Mouse (Mus musculus): ENCODE measurements around the gene Phka1.
"Not testable (repeated sequence)": the region's sequence is repeated elsewhere in the genome, so short reads cannot be mapped to it uniquely, and the experiment has no call there.

The Phka1 gene

DNA sequence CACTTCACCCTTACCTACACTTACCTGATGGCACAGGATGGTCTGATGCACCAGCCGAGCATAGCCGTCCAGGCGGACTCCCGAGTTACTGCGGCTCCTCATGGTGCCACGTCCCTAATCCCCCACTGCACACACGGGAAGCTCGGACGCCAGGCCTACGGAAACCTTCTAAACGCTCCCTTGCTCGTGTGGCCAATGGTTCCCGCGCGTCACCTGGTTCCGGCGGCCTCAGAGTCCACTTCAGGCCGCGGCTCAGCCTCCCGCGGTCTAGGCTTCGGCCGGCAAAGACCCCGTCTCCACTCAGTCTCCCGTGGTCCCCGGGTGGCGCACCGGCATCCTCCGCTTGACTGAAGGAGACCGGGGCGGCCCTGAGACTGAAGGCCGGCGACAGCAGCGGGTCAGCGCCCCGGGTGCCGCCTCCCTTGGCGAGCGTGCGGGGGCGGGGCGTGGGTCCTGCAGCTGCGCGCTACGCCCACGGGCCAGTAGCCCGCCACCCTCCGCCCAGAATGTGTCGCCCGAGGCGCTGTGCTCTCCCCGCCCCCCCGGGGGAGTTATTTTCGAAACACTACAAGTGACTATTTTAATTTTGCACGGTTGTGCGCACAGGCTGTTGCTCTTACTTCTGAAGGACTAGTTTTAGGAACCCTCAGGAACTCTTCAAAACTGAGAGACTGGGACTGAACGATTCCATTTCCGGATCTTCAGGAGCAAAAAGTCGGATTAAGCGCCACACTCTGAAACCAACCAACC is at the start of gene Phka1:
Gene Phka1, minus strand, starts transcription at position 424 of the 750 bp plus-strand sequence.
- DNase-seq (ENCODE audit: low spot score) = peak; percentile 77

DNA sequence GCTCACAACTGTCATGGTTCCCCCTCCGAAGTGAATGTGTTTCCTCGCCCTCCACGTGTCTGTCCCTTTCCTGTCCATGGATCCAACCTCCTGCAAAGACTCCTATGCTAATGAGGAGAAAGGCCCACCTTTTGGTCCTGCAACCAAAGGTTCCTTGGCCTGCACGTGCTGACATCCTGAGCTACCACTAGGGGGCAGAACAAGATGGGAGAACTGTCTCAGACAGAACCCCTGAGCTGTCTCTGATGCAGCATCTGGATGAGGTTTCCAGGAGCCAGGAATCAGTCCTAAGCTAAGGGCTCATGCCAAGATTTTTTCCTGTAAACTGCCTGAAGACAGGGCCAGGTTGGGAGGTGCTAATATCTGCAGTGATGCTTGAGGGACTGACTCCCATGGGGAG is 45.2 kb upstream of the Phka1 start:
- DNase-seq (ENCODE audit: low spot score) = not testable (repeated sequence)

GRCm38 (mm10) chrX:102686872-102687271 is 42.8 kb upstream of the Phka1 start, which contains the start of gene Gm3880:
Gene Gm3880 (minus strand): TSS chrX:102686972.
- not testable (repeated sequence) for DNase-seq (ENCODE audit: low spot score)

DNA sequence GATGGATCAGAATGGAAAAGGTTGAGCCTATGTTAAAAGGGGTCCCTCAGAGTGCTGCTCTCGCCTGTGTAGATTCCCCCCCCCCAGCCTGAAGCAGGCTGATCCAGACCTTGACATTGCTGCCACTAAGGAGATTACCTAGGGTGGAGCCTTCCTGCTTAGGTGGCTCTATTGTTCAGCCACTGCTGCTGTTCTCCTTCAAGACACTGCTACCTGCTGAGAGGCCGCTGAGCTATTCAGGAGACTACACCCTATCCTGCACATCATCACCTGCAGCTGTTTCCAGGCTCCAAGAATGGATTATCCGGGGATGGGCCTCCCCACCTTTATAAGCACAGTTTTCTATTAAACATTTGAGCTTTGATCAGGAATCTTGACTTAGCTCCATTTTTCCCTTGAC is 40.7 kb upstream of the Phka1 start:
- DNase-seq (ENCODE audit: low spot score) = not testable (repeated sequence)

- no peak for DNase-seq (ENCODE audit: low spot score)
Measured at GRCm38 (mm10) chrX:102666641-102667040, 22.6 kb upstream of the Phka1 start.

- no peak for DNase-seq (ENCODE audit: low spot score)
Measured at GRCm38 (mm10) chrX:102660712-102661111, 16.7 kb upstream of the Phka1 start.

- no peak for DNase-seq (ENCODE audit: low spot score)
Measured at GRCm38 (mm10) chrX:102645691-102646090, 1.6 kb upstream of the Phka1 start.

DNA sequence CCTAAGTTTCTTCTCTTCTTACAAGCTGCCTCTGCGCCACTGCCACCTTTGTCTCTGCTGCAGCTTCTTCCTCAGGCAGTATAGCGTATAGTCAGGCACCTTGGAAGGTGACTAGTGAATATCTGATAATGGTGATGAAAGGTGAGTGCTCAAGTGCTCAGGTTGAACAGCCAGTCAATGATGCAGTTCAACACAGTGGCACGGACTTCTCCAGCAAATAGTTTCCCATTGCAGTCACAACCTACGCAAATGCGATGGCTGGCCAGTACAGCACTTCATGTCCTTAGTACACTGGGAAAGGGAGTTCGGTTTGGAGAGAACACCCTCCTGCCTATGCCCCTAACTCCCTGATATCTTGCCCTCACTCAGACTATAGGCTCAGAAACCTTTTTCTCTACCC is 1.1 kb upstream of the Phka1 start:
- DNase-seq (ENCODE audit: low spot score) = no peak

- DNase-seq (ENCODE audit: low spot score) = no peak
Measured at GRCm38 (mm10) chrX:102644573-102644951, 516 bp upstream of the Phka1 start.

DNA sequence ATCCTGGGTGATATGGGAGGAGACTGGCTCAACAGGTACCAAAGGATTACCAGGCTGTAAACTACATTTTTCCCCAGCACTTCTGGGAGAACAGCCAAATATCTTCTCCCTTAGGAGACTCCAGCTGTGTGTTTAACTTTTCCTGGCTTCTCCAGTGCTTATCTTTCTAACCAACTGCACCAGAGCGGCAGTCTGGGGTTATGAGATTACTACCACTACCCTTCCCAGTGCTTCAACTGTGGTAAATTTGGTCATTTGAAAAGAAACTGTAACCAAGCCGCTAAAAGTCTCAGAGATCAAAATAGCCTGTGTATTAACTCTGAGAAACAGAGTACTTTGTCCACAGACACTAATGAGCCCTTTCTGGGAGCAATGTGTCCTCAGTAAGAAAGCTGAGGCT is 42.8 kb downstream of the Phka1 start:
- no peak for DNase-seq (ENCODE audit: low spot score)

DNA sequence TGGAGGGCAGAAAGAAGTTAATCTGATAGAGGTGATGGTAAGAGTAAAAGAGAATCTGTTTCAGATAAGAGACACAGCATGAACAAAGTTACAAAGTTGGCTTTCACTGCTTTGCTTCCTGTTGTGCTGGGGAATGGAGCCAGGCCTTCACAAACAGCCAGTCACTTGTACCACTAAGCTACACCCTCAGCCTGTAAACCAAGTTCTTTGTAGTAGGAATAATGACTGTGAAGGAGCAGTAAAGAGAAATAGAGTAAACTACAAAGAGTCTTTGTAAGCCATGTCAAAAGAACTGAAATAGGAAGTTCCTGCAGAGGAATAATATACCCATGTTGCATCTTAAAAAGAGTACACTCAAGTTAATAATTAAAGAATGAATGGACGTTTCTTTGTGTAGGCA is 55.5 kb downstream of the Phka1 start:
- no peak for DNase-seq (ENCODE audit: low spot score)

DNA sequence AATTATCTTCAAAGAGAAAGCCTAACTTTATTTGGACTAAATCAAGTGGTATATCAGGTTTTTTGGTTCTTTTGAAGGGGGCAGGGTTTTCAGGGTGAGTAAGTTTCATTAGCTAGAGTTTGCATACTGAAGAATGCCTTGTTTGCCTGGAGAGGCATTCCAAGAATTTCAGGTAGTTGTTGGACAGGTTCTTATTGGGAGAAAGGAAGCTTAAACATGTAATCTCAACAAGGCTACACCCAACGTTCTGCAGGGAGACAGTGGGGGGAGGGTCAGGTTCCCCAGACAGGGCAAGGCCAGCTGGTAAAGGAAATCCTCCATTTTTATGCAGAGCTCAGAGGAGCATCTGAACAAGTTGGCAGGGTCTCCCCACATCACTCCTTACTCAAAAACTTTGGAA is 72.9 kb downstream of the Phka1 start:
- no peak for DNase-seq (ENCODE audit: low spot score)

GRCm38 (mm10) chrX:102556906-102557305 is 87.1 kb downstream of the Phka1 start:
- DNase-seq (ENCODE audit: low spot score) = peak; percentile 40

GRCm38 (mm10) chrX:102509205-102509604 is 134.8 kb downstream of the Phka1 start:
- DNase-seq (ENCODE audit: low spot score) = no peak

GRCm38 (mm10) chrX:102504644-102505481 is 139.2 kb downstream of the Phka1 start, which contains the start of gene Hdac8:
Gene Hdac8 (minus strand): TSS chrX:102505359.
- peak; percentile 4 for DNase-seq (ENCODE audit: low spot score)

DNA sequence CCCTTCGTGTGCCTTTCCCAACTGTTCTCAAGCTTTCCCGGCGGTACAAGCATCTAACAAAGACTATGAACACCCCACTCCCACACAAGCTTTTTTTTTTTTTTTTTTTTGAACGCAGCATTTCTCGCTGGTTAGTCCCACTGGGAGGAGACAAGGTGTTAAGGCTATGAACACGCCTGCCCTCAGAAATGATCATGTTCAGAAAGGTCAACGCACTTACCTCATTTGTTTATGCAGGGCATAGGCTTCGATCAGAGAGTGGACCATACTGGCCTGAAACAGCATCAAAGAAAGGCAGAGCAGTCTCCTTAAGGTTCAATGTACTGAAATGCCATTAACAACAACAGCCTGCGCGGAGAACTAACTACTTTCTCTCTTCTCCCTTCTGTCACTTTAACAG is 139.9 kb downstream of the Phka1 start:
- no peak for DNase-seq (ENCODE audit: low spot score)

DNA sequence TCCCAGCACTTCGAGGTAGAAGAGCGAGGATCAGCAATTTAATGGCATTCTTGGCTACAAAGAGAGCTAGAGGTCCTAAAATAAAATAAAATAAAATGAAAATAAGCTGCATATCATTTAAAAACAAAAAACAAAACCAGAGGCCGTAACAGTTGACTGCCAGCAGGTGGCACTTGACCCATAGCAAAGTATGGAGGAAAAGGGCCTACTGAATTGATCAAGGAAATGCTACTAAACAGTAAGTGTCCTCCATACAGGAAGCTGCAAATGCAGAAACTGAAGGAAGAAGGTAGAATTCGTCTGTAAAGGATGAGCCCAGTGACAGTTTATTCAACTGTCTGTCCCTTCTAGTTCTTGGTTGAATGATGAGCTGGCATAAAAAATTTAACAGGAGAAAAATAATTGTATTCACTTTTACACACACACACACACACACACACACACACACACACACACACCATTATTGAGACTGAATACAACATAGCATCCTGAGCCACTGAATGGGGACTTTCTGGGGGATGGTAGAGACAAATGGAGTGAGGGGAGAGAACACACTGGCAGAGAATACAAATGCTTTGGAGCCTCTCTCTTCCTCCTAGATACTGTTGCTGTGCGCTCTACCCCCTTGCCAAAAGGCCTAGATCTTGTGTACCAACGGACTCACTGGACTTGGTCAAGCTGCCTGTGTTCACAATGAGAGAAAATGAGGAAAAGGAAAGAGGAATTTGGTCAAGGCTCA is 149.9 kb downstream of the Phka1 start:
- no peak for DNase-seq (ENCODE audit: low spot score)

DNA sequence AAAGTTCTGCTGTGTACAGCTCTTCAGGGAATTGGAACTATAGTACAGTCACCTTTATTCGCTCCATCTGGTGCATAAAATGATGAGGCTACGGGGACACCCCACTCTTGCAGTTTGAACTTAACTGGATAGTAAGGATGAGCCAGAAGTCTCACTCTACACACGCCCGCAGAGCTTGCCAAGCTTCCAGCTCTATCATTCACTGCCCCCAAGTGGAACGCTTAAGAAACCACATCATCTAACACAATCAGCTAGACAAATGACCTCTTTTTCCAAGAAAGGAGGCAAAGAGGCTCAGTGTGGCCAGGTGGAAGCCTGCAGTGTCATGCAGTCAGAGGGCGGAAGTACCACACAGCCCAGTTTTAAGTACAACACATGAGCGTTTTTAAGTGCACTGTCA is 158.5 kb downstream of the Phka1 start:
- DNase-seq (ENCODE audit: low spot score) = no peak

- DNase-seq (ENCODE audit: low spot score) = no peak
Measured at GRCm38 (mm10) chrX:102479665-102480064, 164.4 kb downstream of the Phka1 start.

- DNase-seq (ENCODE audit: low spot score) = no peak
Measured at GRCm38 (mm10) chrX:102478965-102479364, 165.1 kb downstream of the Phka1 start.

GRCm38 (mm10) chrX:102478481-102478880 is 165.6 kb downstream of the Phka1 start:
- no peak for DNase-seq (ENCODE audit: low spot score)

DNA sequence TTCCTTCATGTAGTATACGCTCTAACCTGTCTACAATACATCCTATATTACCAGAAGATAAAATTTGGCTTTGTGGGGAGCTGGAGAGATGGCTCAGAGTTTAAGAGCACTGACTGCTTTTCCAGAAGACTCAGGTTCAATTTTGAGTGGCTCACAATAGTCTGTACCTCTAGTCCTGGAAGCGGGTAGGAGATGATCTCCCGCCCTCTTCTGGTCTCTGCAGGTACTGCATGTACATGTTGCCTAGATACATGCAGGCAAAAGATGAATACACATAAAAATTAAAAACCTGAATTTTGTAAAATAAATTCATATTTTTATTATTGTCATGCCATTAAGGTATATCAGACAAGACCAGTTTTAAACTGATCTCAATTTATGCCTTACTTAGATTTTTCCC is 167.3 kb downstream of the Phka1 start:
- DNase-seq (ENCODE audit: low spot score) = no peak
